In genomic region chr6:142701652-142702637, GRCm38 (mm10) we compare ENCODE assay signal across 8 mouse cellular contexts. TPM values are rescaled to one million over a fixed set of nuclear protein-coding genes. Genes with fewer than 3 reads are reported as not detected.
DNase-seq lines count a peak whose midpoint lies in the region; ATAC-seq lines count a peak whose summit lies in the region.

Gene Abcc9 (minus strand): TSS chr6:142702315.

- peaks cover 5% of the 10 kb centered on the region for H3K27me3 ChIP-seq in hindbrain, embryonic 10.5 days (ENCODE audit: insufficient read depth, poor library complexity, severe bottlenecking)
- peaks cover 10% of the 10 kb centered on the region for H3K27me3 ChIP-seq in liver, embryonic 12.5 days (replicated peaks)

- H3K9me3 ChIP-seq in hindbrain, embryonic 10.5 days: no peaks in the 10 kb centered on the region
- no peaks in the 10 kb centered on the region for H3K9me3 ChIP-seq in liver, embryonic 12.5 days (replicated peaks)

- peak within 1 kb of the TSS; percentile 58 for H3K4me3 ChIP-seq in hindbrain, embryonic 10.5 days
- H3K4me3 ChIP-seq in liver, embryonic 12.5 days: peak within 1 kb of the TSS; percentile 36

- peak within 1 kb of the TSS; percentile 62 for H3K27ac ChIP-seq in hindbrain, embryonic 10.5 days
- no peak within 1 kb of the TSS for H3K27ac ChIP-seq in liver, embryonic 12.5 days

- no peak within 1 kb of the TSS for H3K9ac ChIP-seq in liver, embryonic 12.5 days

- peak; percentile 23 for DNase-seq in thymus, postnatal 4 days
- DNase-seq in thymus, postnatal 36 days: no peak
- DNase-seq in gastrocnemius, adult 18-20 months (ENCODE audit: low spot score): peak; percentile 75
- DNase-seq in hindbrain, embryonic 10.5 days (ENCODE audit: low spot score): peak; percentile 64
- DNase-seq in thymus, postnatal 0 days (ENCODE audit: low spot score): no peak

- peak within 1 kb of the TSS; percentile 56 for H3K4me2 ChIP-seq in liver, embryonic 12.5 days

- 7% methylated on average over 36 of the region's 36 CpGs for WGBS in hindbrain, embryonic 10.5 days
- 8% methylated on average over 36 of the region's 36 CpGs for WGBS in liver, embryonic 12.5 days (ENCODE audit: insufficient replicate concordance)

- peaks cover 9% of the 10 kb centered on the region; the same call in 1 of the 2 replicates for H3K4me1 ChIP-seq in hindbrain, embryonic 10.5 days (replicated peaks)
- no peaks in the 10 kb centered on the region; the same call in 1 of the 2 replicates for H3K4me1 ChIP-seq in liver, embryonic 12.5 days

- H3K36me3 ChIP-seq in hindbrain, embryonic 10.5 days: no peaks in the 10 kb centered on the region
- H3K36me3 ChIP-seq in liver, embryonic 12.5 days: no peaks in the 10 kb centered on the region

- ATAC-seq in liver, embryonic 12.5 days: 0 out of 2 replicates have a peak, but pooled peaks have one; percentile 42
- ATAC-seq in neutrophil, adult 5-6 weeks (ENCODE audit: extremely low read depth, insufficient number of reproducible peaks, low FRiP score, poor library complexity, severe bottlenecking): 0 out of 2 replicates have a peak, but pooled peaks have one; percentile 6
- ATAC-seq in inflammation-experienced regulatory T-cells, adult 6 months: no peak

RNA-seq across cellular contexts. Expression of gene Abcc9, which starts in this region (rescaled TPM):
- 100 to 1,000 TPM; 120 to 132 TPM for total RNA-seq in gastrocnemius, adult 18-20 months (2021)
- polyA plus RNA-seq in hindbrain, embryonic 10.5 days (2016; fragmentation: Nextera tagmentation; extraction: Ambion mirVana): 1.2 and 1.5 TPM in 2 replicates
- 2.4 and 2.9 TPM in 2 replicates for polyA plus RNA-seq in liver, embryonic 12.5 days (2016; fragmentation: Nextera tagmentation; extraction: Ambion mirVana)
- not detected in 2 replicates for total RNA-seq in neutrophil, adult 5-6 weeks (2017)
- under 1 TPM in 1 of 3 experiments, not detected in 2; 0.05 TPM for polyA plus RNA-seq in inflammation-experienced regulatory T-cells, adult 6 months (2017; shearing (Covaris generic))
- 1.5 and 1.7 TPM in 2 replicates for polyA plus RNA-seq in thymus, postnatal 0 days (2015; fragmentation: Nextera tagmentation; extraction: Ambion mirVana)

Comparison
In these comparisons a context has a peak if more than half of its experiments do, and no peak if none do; other contexts are left out.
1. RNA of gene Abcc9 (total RNA-seq): 120 to 132 TPM in gastrocnemius, adult 18-20 months; not detected in neutrophil, adult 5-6 weeks; every median in the first group is over 100 times any median in the second.
2. DNase-seq: peak in thymus, postnatal 4 days (single experiment), gastrocnemius, adult 18-20 months (single experiment) and hindbrain, embryonic 10.5 days (single experiment); none in thymus, postnatal 36 days (0 of 2) and thymus, postnatal 0 days (single experiment).
3. Peak in ATAC-seq in neutrophil, adult 5-6 weeks; RNA of the gene not detected or under 1 TPM.